Mouse (Mus musculus) hindbrain, embryonic 15.5 days (tissue): ENCODE measurements at regions not wholly inside any gene's neighbourhood (a gene's known extent, or its start where the extent isn't known, plus 50 kb on each side); places are given as distances from the start of the nearest gene placed in this dataset.
A peak's percentile ranks its signal among the peaks of the same experiment; 100 is the strongest.

Experiments
- ATAC-seq: fragments of 200-750 bp; cut with Nextera tagmentation; 2 replicates; pipeline ENCODE4 v1.8.0; 2017; ENCODE audit warnings: low read depth, moderate number of reproducible peaks, moderate TSS enrichment; ENCODE audit not compliant: low FRiP score
- H3K27ac ChIP-seq: fragments of 300-500 bp; sonication (generic); replicated peaks from 2 replicates; pipeline ENCODE4 v1.5.1; 2015; ENCODE audit warnings: mild to moderate bottlenecking, inconsistent platforms
- H3K27me3 ChIP-seq: fragments of 300-500 bp; sonication (generic); 2 replicates; pipeline ENCODE4 v1.6.1; 2015; ENCODE audit warnings: control low read depth, inconsistent platforms
- H3K36me3 ChIP-seq: fragments of 300-500 bp; sonication (generic); 2 replicates; pipeline ENCODE4 v1.6.1; 2015; ENCODE audit warnings: control low read depth, inconsistent platforms
- H3K4me1 ChIP-seq: fragments of 300-500 bp; sonication (generic); replicated peaks from 2 replicates; pipeline ENCODE4 v1.6.1; 2015; ENCODE audit warnings: control low read depth, inconsistent platforms
- H3K4me2 ChIP-seq: fragments of 300-500 bp; sonication (generic); 2 replicates; pipeline ENCODE4 v1.6.1; 2015; ENCODE audit warnings: moderate library complexity, mild to moderate bottlenecking, inconsistent platforms
- H3K4me3 ChIP-seq: fragments of 300-500 bp; sonication (generic); 2 replicates; pipeline ENCODE4 v1.5.1; 2015; ENCODE audit warnings: mild to moderate bottlenecking, inconsistent platforms
- H3K9ac ChIP-seq: fragments of 300-500 bp; sonication (generic); 2 replicates; pipeline ENCODE4 v1.6.1; 2015; ENCODE audit warnings: inconsistent platforms
- H3K9me3 ChIP-seq: fragments of 300-500 bp; sonication (generic); 2 replicates; pipeline ENCODE4 v1.6.1; 2016; ENCODE audit warnings: control low read depth, inconsistent platforms
- WGBS: fragments of 180-500 bp; shearing (Covaris S2); methylation state at CpG from one replicate; pipeline ENCODE4 v1.1.7; 2015; 5-methylcytosine and 5-hydroxymethylcytosine counted together

DNA sequence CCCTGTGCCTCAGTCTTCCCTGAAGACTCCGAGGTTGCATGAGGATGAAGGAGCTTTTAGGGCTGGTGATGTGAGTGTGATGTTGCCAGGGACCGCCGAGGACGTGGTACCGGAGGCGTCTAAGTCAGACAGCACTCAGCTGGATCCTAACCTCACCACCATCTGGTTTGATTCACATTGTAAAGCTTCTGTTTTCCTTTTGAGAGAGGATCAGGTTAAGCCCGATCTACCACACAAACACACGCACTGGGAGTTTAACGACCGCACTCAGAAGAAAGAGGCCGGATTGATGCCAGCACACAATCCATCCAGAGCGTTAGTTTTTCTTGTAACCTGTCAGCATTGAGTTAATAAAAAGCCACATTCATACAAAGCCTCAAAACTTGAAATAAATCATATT lies 371.9 kb downstream of the Cog6 start:
- Histone ChIP-seq H3K27me3 (no peaks in the 10 kb centered on the region), H3K4me2 (no peak overlapping the region), H3K27ac (no peak overlapping the region), H3K36me3 (no peaks in the 10 kb centered on the region), H3K9ac (no peak overlapping the region), H3K4me1 (peaks cover 26% of the 10 kb centered on the region), H3K9me3 (no peaks in the 10 kb centered on the region), H3K4me3 (no peak overlapping the region)
- 48% methylated on average over 12 of the region's 12 CpGs for WGBS
- no peak for ATAC-seq

DNA sequence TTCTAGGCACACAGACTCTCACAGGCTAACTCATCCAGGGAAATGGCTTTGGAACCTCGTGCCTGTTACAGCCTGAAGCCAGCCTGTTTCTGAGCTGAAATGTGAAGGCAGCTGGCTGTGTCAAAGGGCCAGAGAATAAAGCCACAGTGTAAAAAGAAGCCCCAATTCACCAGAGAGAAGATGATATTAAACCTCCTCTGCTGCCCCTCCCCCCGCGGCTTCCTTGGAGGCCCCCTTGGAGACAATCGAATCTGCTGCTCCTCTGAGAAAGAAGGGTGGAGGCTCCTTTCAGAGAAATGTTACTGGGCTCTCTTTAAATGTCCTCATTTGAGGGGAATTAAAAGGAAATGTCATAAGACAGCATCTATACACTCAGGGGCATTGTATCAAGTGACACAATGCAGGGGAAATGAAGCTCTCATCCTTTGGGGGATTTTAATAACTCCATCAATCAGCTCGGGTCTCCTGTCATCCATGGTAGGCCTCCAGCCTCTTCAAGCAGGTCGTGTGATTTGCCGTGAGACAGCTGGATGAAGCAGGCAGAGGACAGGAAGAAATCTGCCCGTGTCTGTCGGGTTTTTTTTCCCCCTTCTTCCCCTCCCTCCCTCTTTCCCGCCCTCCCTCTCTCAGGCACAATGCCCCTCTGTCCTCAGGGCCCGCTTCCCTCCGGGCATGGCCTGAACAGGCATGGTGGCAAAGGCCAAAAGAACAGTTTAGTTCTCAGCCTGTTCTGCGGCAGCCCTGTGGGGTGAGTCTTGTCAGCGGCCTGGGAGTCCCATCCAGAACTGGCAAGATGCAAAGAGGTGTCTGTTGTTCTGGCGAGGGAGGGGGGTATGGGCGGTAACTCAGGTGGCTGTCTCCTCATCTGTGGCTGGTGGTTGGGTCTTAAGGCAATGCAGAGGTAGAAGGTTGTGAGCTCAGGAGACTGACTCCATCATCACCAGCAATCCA lies 372.6 kb downstream of the Cog6 start:
- no peaks in the 10 kb centered on the region for H3K36me3 ChIP-seq
- WGBS: 11% methylated on average over 16 of the region's 16 CpGs
- H3K27ac ChIP-seq: peak overlapping the region; percentile 30; the same call in 1 of the 2 replicates
- H3K9me3 ChIP-seq: no peaks in the 10 kb centered on the region
- ATAC-seq: peak; percentile 52
- no peak overlapping the region for H3K4me2 ChIP-seq
- H3K9ac ChIP-seq: no peak overlapping the region; the same call in 1 of the 2 replicates
- H3K27me3 ChIP-seq: no peaks in the 10 kb centered on the region
- H3K4me3 ChIP-seq: no peak overlapping the region
- peaks cover 28% of the 10 kb centered on the region for H3K4me1 ChIP-seq

DNA sequence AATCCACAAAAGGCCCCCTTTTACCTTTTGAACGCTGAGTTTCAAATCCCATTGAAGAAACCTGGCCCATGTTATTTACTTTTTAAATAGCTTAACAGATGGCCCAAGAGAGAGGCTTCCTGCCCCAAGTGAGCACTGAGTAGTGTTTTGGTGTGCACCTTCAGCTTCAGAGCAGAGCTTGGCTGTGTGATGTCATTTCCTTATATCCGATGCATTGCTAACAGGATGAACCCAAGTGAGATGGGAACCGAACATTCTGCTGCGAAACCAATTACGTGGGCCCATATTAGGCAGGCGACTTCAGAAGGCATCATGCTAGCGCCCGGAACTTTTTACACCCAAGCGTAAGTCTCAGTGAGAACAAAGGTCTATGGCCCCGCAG lies 373.2 kb downstream of the Cog6 start:
- no peak overlapping the region for H3K4me2 ChIP-seq
- no peak for ATAC-seq
- H3K27me3 ChIP-seq: no peaks in the 10 kb centered on the region
- H3K9me3 ChIP-seq: no peaks in the 10 kb centered on the region
- no peaks in the 10 kb centered on the region for H3K36me3 ChIP-seq
- no peak overlapping the region for H3K4me3 ChIP-seq
- WGBS: 68% methylated on average over 10 of the region's 10 CpGs
- peak overlapping the region; percentile 2 for H3K27ac ChIP-seq
- H3K4me1 ChIP-seq: peaks cover 28% of the 10 kb centered on the region
- no peak overlapping the region for H3K9ac ChIP-seq

DNA sequence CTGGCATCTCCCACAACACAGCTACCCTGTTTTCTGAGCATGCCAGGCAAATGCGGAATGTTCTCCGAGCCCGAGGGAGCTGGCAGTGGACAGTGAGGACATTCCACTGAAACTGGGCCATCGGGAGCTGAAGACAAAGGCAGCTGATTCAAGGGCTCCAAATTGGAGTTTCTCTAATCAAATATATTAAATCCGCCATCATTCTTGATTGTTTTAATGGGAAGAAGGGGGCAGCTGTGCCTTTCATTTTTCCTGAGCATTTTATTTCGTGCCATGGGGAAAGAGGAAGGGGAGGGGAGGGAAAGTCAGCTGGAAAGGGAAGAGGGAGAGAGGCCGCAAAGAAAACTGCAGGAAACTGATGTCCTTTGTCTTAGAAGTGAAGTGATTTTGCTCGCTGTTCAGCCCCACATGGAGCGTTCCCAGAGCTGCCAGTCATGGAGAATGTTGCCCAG lies 373.9 kb downstream of the Cog6 start:
- H3K4me2 ChIP-seq: no peak overlapping the region
- H3K4me3 ChIP-seq: no peak overlapping the region
- ATAC-seq: no peak
- 31% methylated on average over 9 of the region's 9 CpGs for WGBS
- no peaks in the 10 kb centered on the region for H3K27me3 ChIP-seq
- H3K9ac ChIP-seq: no peak overlapping the region
- H3K36me3 ChIP-seq: no peaks in the 10 kb centered on the region
- H3K4me1 ChIP-seq: peaks cover 28% of the 10 kb centered on the region
- no peaks in the 10 kb centered on the region for H3K9me3 ChIP-seq
- H3K27ac ChIP-seq: peak overlapping the region; percentile 2; the same call in 1 of the 2 replicates

DNA sequence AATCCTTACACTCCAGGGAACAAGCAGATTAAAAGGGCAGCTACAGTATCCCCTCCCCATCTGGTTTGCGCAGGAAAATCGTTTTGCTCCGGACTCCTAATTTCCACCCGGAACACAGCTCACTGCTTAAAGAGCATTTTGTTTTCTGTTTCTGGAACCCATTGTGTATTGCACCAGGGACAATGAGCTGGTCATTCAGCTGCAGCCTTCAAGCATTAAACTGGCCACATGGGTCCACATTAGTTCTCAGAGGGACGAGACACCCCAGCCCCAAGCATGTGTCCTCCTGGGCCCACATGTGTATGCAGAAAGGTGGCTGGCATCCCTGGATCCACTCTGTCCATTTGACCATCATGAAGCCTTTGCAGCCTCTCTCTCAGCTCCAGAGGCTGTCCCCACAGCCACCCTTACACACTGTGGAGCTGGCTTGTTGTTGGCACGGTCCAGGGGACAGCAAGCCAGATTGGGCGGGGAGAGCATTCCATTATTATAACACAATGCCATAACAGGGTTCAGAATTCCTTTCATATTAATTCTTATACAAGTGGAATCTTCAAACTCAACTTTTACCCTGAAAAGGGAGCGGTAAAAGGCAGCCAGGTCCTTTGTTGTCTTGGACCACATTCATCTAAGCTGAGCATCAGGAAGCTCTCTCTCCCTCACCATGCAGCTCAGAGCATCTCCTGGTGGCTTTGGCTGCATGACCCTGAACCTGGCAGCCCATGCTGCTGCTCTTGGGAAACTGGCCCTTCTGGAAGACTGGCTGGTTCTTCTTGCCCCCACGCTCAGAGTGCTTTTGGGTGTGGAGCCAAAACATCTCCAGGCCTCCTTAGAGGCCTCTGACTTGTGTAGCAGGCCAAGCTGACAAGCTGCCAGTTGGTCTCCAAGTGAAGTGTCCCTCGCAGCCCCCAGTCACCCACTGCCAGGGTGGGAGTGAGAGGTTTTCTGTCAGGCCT lies 373.4 kb downstream of the Foxo1 start:
- Histone ChIP-seq H3K4me3 (no peak overlapping the region), H3K9ac (no peak overlapping the region), H3K9me3 (no peaks in the 10 kb centered on the region), H3K4me1 (peaks cover 28% of the 10 kb centered on the region), H3K27ac (no peak overlapping the region), H3K27me3 (no peaks in the 10 kb centered on the region), H3K4me2 (no peak overlapping the region), H3K36me3 (no peaks in the 10 kb centered on the region)
- 66% methylated on average over 10 of the region's 10 CpGs for WGBS
- peak; percentile 17; the same call in 1 of the 2 replicates for ATAC-seq

DNA sequence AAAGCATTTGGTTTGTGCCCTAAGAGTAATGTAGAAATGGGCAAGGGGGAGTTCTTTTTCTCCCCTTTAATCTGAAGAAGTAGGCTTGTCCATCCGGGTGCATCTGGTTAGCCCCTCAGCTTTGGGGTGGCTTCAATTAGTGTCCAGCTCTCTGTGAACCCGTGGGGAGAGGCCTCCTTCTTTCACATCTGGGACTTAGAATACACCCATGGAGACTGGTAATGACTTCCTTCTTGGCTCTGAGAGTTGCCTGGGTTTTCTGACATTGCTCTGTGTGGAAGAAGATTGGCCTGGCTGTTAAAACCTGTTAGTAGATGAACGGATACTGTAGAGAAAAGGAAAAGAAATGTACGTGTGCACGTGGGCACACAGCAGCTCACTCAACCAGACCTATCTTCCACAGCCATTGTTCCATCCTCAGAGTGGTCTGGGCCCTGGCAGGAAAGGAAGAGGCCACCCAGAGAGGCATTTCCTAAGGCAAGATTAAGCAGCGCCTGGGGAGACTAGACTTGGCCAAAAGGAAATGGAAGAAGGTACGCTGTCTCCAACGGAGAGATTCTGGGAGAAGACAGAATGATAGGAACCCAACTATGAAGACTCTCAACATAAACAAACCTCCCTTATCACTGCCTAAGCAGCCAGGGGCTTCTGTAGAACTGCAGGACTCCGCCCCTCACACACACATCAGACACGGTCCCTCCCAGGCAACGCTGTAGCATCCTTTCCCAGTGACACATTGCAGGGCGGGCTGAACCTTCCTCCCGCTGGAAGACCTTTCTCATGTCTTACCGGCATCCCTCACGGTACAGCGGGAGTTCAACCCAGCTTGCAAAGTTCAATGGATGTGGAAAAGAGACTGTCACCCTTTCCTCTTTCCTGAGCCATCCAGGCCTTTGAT lies 372.4 kb downstream of the Foxo1 start:
- H3K27me3 ChIP-seq: no peaks in the 10 kb centered on the region
- 55% methylated on average over 16 of the region's 16 CpGs for WGBS
- H3K4me2 ChIP-seq: no peak overlapping the region
- H3K9ac ChIP-seq: no peak overlapping the region
- H3K4me1 ChIP-seq: peaks cover 28% of the 10 kb centered on the region
- no peak overlapping the region for H3K4me3 ChIP-seq
- no peak for ATAC-seq
- no peaks in the 10 kb centered on the region for H3K36me3 ChIP-seq
- no peak overlapping the region for H3K27ac ChIP-seq
- no peaks in the 10 kb centered on the region for H3K9me3 ChIP-seq

DNA sequence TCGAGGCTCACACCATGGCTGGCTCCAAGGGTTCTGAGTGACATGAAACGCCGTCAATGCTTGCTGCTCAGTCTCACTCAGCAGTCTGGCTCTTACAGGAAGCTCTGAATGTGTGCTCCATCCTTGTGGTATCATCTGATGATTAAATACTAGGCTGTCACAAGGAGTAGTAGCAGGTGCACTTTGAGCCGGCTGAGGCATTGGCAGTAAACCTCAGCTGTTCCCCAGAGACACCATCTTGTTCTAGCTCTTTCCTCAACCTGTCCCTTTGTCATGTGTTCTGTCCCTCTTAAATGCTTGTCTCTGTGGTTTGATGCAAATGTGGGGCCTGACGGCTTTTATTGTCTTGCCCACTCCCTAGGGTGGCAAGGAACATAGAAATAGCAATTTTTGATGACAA lies 370.7 kb downstream of the Foxo1 start:
- Histone ChIP-seq H3K9ac (no peak overlapping the region), H3K4me2 (no peak overlapping the region), H3K27ac (no peak overlapping the region), H3K36me3 (no peaks in the 10 kb centered on the region), H3K9me3 (no peaks in the 10 kb centered on the region), H3K27me3 (no peaks in the 10 kb centered on the region), H3K4me1 (peaks cover 20% of the 10 kb centered on the region), H3K4me3 (no peak overlapping the region)
- 71% methylated on average over 5 of the region's 5 CpGs for WGBS
- ATAC-seq: no peak

DNA sequence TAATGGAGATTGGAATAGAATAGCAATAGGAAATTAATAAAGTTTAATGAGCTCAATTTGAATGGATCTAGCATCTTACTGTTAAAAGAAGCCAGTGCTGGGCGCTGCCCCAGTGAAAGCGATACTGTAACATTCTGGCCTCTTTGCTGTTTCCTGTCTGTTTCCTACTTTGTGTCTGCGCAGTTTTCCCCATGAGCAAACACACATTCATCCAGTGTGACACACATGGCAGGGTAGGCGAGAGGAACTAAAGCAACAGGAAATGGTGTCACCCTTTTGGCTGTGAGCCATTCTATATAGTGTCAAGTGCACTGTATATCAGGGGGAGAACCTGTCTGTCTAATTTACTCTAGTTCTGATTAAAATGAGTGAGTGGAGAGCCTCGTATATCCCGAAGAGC lies 366.2 kb downstream of the Foxo1 start:
- Histone ChIP-seq H3K27me3 (no peaks in the 10 kb centered on the region), H3K9ac (no peak overlapping the region), H3K4me3 (no peak overlapping the region), H3K36me3 (no peaks in the 10 kb centered on the region), H3K9me3 (no peaks in the 10 kb centered on the region), H3K4me1 (peaks cover 15% of the 10 kb centered on the region; the same call in 1 of the 2 replicates), H3K4me2 (no peak overlapping the region), H3K27ac (no peak overlapping the region)
- 47% methylated on average over 6 of the region's 6 CpGs for WGBS
- ATAC-seq: no peak

DNA sequence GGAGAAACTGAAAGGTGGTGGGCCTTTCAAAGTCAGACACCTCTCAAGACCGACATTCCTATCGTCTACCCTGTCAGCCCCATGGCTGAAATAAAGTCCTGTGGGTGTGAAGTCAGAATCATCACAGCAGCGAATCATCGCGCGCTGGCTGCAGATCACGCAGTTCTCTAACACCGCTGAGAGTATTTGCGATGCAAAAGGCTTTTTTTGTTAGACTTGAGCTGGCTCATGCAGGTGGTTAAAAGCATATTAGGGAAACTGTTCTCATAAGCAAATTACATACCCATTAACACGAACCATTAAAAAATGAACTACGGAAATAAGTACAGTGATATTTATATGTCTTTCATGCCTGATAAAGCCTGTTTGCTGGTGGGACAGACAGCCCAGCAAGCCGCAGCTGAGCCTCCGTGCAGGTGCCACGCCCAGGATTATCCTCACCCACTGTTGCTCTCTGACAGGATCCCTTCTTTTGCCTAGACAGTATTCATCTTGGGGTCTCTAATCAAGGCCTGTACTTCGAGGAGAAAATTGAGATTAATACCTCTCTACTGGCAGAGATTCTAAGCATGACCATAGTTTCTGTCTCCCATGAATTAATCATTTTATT lies 365.5 kb downstream of the Foxo1 start:
- Histone ChIP-seq H3K36me3 (no peaks in the 10 kb centered on the region), H3K9ac (no peak overlapping the region), H3K4me3 (no peak overlapping the region), H3K27ac (no peak overlapping the region), H3K4me1 (peaks cover 15% of the 10 kb centered on the region; the same call in 1 of the 2 replicates), H3K9me3 (no peaks in the 10 kb centered on the region), H3K4me2 (no peak overlapping the region), H3K27me3 (no peaks in the 10 kb centered on the region)
- ATAC-seq: no peak
- 71% methylated on average over 15 of the region's 15 CpGs for WGBS

DNA sequence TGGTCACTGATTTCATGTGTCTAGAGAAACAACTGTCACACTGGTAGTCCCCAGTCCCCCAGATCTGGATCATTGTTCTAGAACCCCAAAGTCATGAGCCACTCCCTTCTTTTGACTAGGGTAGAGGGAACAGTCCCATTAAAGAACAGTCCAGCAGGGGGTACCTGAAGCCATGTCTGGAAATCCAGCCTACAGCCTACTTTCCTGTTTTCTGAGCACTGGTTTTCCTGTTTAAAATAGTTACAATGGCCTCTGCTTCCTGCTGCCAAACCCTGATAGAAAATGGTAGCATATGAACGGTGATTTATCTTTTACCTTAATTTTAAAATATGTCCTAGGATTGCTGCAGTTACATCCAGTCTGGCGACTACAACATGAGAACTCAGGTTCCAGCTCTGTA lies 364.5 kb downstream of the Foxo1 start:
- Histone ChIP-seq H3K4me2 (no peak overlapping the region), H3K27ac (no peak overlapping the region), H3K27me3 (no peaks in the 10 kb centered on the region), H3K4me1 (peaks cover 15% of the 10 kb centered on the region; the same call in 1 of the 2 replicates), H3K9me3 (no peaks in the 10 kb centered on the region), H3K36me3 (no peaks in the 10 kb centered on the region), H3K9ac (no peak overlapping the region), H3K4me3 (no peak overlapping the region)
- ATAC-seq: no peak
- WGBS: 86% methylated on average over 2 of the region's 2 CpGs

DNA sequence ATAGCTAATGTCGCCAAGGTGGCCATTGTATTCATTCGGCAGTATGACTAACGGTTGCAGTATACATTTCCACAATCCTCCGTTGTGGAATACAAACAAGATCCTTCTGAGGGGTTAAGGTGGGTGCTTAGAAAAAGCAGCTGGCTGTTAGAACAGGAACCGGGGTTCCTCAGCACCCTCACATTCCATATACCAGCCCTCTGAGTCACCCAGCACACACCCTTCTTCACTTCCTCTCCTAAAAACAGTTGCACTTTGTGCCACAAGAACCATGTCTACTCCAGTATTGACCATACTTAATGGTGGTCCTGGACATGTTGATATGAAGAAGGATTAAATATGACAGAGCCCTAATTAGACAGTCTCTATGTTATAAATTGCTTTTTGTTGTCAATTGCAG lies 362.1 kb downstream of the Foxo1 start:
- Histone ChIP-seq H3K36me3 (no peaks in the 10 kb centered on the region), H3K4me1 (peaks cover 15% of the 10 kb centered on the region; the same call in 1 of the 2 replicates), H3K9ac (no peak overlapping the region), H3K9me3 (no peaks in the 10 kb centered on the region), H3K4me2 (no peak overlapping the region), H3K4me3 (no peak overlapping the region), H3K27me3 (no peaks in the 10 kb centered on the region), H3K27ac (no peak overlapping the region)
- WGBS: 83% methylated on average over 5 of the region's 5 CpGs
- no peak for ATAC-seq
